Mouse (Mus musculus) CH12.LX (cell line): ENCODE measurements around the gene Miox. TPM values are rescaled to one million over a fixed set of nuclear protein-coding genes. Genes with fewer than 3 reads are reported as not detected.

Source experiments
- DNase-seq: peaks from one replicate; pipeline ENCODE4 v3.0.0-alpha.2; 2013; ENCODE audit errors: extremely low read depth
- H3K27ac ChIP-seq: 2 replicates; pipeline ENCODE4 v1.5.1; 2012; ENCODE audit warnings: low read depth, mild to moderate bottlenecking, control low read depth, moderate library complexity; ENCODE audit not compliant: insufficient read depth
- H3K27me3 ChIP-seq: replicated peaks from 2 replicates; pipeline ENCODE3; 2012; ENCODE audit warnings: inconsistent platforms
- H3K36me3 ChIP-seq, 2 experiments: replicated peaks in 1 of 2; 2 replicates each; pipeline versions ENCODE3 to v1.6.1; 2012; ENCODE audit warnings: inconsistent platforms in 1 of 2, low read length in 1 of 2, mild to moderate bottlenecking in 1 of 2, mixed read lengths in 1 of 2, moderate library complexity in 1 of 2; ENCODE audit not compliant: control insufficient read depth in 1 of 2, insufficient read depth in 1 of 2
- H3K4me1 ChIP-seq, 2 experiments: 2 replicates each; pipeline ENCODE4 v1.6.1; 2012; ENCODE audit warnings: inconsistent platforms in 1 of 2, moderate library complexity in 1 of 2; ENCODE audit not compliant: insufficient read depth in 2 of 2, control insufficient read depth in 1 of 2
- H3K4me2 ChIP-seq: 2 replicates; pipeline ENCODE4 v1.6.1; 2012; ENCODE audit warnings: low read depth, mild to moderate bottlenecking, control low read depth; ENCODE audit not compliant: poor library complexity, insufficient read depth, severe bottlenecking
- H3K4me3 ChIP-seq, 3 experiments: fragments of 150-350 bp in 1 of 3; sonication (generic) in 1 of 3; replicated peaks in 1 of 3; 2 replicates each; pipeline versions ENCODE3 to v1.5.1; 2011 to 2012; ENCODE audit warnings: low read depth in 2 of 3, low read length in 2 of 3, mild to moderate bottlenecking in 2 of 3, moderate library complexity in 2 of 3, control low read depth in 1 of 3, improper control_type of control experiment in 1 of 3, inconsistent platforms in 1 of 3, mixed read lengths in 1 of 3; ENCODE audit not compliant: poor library complexity in 1 of 3
- H3K79me2 ChIP-seq: replicated peaks from 2 replicates; pipeline ENCODE4 v1.6.1; 2012; ENCODE audit warnings: mild to moderate bottlenecking, moderate library complexity; ENCODE audit not compliant: control insufficient read depth, poor library complexity, insufficient read depth, severe bottlenecking; ENCODE audit errors: extremely low read depth
- H3K9ac ChIP-seq: 2 replicates; pipeline ENCODE4 v1.6.1; 2012; ENCODE audit warnings: low read depth, mild to moderate bottlenecking, control low read depth, moderate library complexity; ENCODE audit not compliant: insufficient read depth
- H3K9me3 ChIP-seq: replicated peaks from 2 replicates; pipeline ENCODE3; 2012; ENCODE audit warnings: low read length, inconsistent platforms, mixed read lengths
- BHLHE40 ChIP-seq: IDR thresholded peaks from 2 replicates; pipeline ENCODE4 v1.6.1; 2011; ENCODE audit warnings: mild to moderate bottlenecking, low read depth, low read length, improper control_type of control experiment
- CHD1 ChIP-seq: IDR thresholded peaks from 2 replicates; pipeline ENCODE4 v1.6.1; 2012; ENCODE audit warnings: low read depth, low read length, improper control_type of control experiment, inconsistent platforms
- CHD2 ChIP-seq: IDR thresholded peaks from 2 replicates; pipeline ENCODE4 v1.6.1; 2011; ENCODE audit warnings: low read length, improper control_type of control experiment
- ELF1 ChIP-seq: IDR thresholded peaks from 2 replicates; pipeline ENCODE4 v1.6.1; 2014; ENCODE audit warnings: low read depth, mild to moderate bottlenecking, inconsistent platforms, low read length, improper control_type of control experiment
- ETS1 ChIP-seq: conservative IDR thresholded peaks from 2 replicates; pipeline ENCODE4 v1.6.1; 2012; ENCODE audit warnings: low read depth, mild to moderate bottlenecking, inconsistent platforms, low read length, improper control_type of control experiment, moderate library complexity
- GABPA ChIP-seq: IDR thresholded peaks from 2 replicates; pipeline ENCODE4 v1.6.1; 2012; ENCODE audit warnings: low read depth, low read length, improper control_type of control experiment, inconsistent platforms; ENCODE audit not compliant: insufficient replicate concordance
- HCFC1 ChIP-seq: IDR thresholded peaks from 2 replicates; pipeline ENCODE4 v1.6.1; 2012; ENCODE audit warnings: low read depth, mild to moderate bottlenecking, inconsistent platforms, low read length, improper control_type of control experiment
- JUND ChIP-seq: conservative IDR thresholded peaks from 2 replicates; pipeline ENCODE4 v1.6.1; 2011; ENCODE audit warnings: low read depth, low read length, improper control_type of control experiment
- MYC ChIP-seq: IDR thresholded peaks from 2 replicates; pipeline ENCODE4 v1.6.1; 2011; ENCODE audit warnings: low read depth, mild to moderate bottlenecking, improper control_type of control experiment, low read length
- NELFE ChIP-seq: IDR thresholded peaks from 2 replicates; pipeline ENCODE4 v1.6.1; 2011; ENCODE audit warnings: low read depth, low read length, improper control_type of control experiment
- PAX5 ChIP-seq: IDR thresholded peaks from 2 replicates; pipeline ENCODE4 v1.6.1; 2012; ENCODE audit warnings: low read length, inconsistent platforms, mixed read lengths
- POLR2A ChIP-seq: IDR thresholded peaks from 2 replicates; pipeline ENCODE4 v1.6.1; 2011; ENCODE audit warnings: low read depth, mild to moderate bottlenecking, improper control_type of control experiment, low read length
- POLR2AphosphoS2 ChIP-seq: IDR thresholded peaks from 2 replicates; pipeline ENCODE4 v1.6.1; 2011; ENCODE audit warnings: low read depth, low read length, improper control_type of control experiment
- RCOR1 ChIP-seq: conservative IDR thresholded peaks from 2 replicates; pipeline ENCODE4 v1.6.1; 2012; ENCODE audit warnings: low read depth, mild to moderate bottlenecking, inconsistent platforms, low read length, improper control_type of control experiment
- TCF12 ChIP-seq: IDR thresholded peaks from 2 replicates; pipeline ENCODE4 v1.6.1; 2014; ENCODE audit warnings: low read depth, mild to moderate bottlenecking, inconsistent platforms, low read length, improper control_type of control experiment
- USF1 ChIP-seq: IDR thresholded peaks from 2 replicates; pipeline ENCODE4 v1.6.1; 2014; ENCODE audit warnings: low read depth, mild to moderate bottlenecking, inconsistent platforms, low read length, improper control_type of control experiment
- USF2 ChIP-seq: conservative IDR thresholded peaks from 2 replicates; pipeline ENCODE4 v1.6.1; 2011; ENCODE audit warnings: low read depth, low read length, improper control_type of control experiment
- ZKSCAN1 ChIP-seq: IDR thresholded peaks from 2 replicates; pipeline ENCODE4 v1.6.1; 2012; ENCODE audit warnings: low read depth, inconsistent platforms, low read length, improper control_type of control experiment, borderline replicate concordance
- ZMIZ1 ChIP-seq: IDR thresholded peaks from 2 replicates; pipeline ENCODE4 v1.6.1; 2012; ENCODE audit warnings: low read depth, mild to moderate bottlenecking, inconsistent platforms, low read length, improper control_type of control experiment
- dilution Hi-C: fragments of 300-500 bp; cut with MboI; formaldehyde crosslinking; loops from 2 replicates; pipeline ENCODE4 v1.14.3; 2020; ENCODE audit warnings: low sequenced_read_pairs; ENCODE audit not compliant: extremely low pct_unique_long_range_greater_than_20kb, extremely low pct_ligation_motif_present
- in situ Hi-C: fragments of 300-500 bp; cut with MboI; formaldehyde crosslinking; loops from 3 replicates; pipeline ENCODE4 v1.14.3; 2019; ENCODE audit warnings: low sequenced_read_pairs, low pct_ligation_motif_present, low pct_unique_long_range_greater_than_20kb, mixed read lengths
- polyA plus RNA-seq: library from polyadenylated mRNA; unstranded; fragments of >175 nt; gene quantifications from 2 replicates; pipeline ENCODE4 v1.2.1, GENCODE M21; 2012; ENCODE audit warnings: low read depth; ENCODE audit not compliant: insufficient read length
- total RNA-seq, 2 experiments: library from RNA; depleted of rRNA; stranded (reverse); fragments of 300-350 nt in 1 of 2; fragments of >200 nt in 1 of 2; gene quantifications; 2 replicates each; pipeline ENCODE4 v1.2.3; 2012 to 2014

Gene Miox
- total and polyA plus RNA-seq, 3 experiments, result not detected

GRCm38 (mm10) chr15:89350447-89350846 lies 16.2 kb downstream of the Miox start:
- Histone ChIP-seq H3K79me2 (peaks cover 8% of the 10 kb centered on the region), H3K27ac (no peak overlapping the region), H3K27me3 (no peaks in the 10 kb centered on the region), H3K9ac (no peak overlapping the region), H3K36me3 (peaks cover 32 to 56% of the 10 kb centered on the region in 2 experiments), H3K4me3 (no peak overlapping the region), H3K4me2 (no peak overlapping the region), H3K4me1 (peaks cover 10 to 12% of the 10 kb centered on the region in 2 experiments), H3K9me3 (no peaks in the 10 kb centered on the region)
- DNase-seq, result no peak
- in situ Hi-C loops (loop anchor here (25.0 kb wide), 1 partner anchor 238 kb away; the partner anchor contains the start of gene Tubgcp6), dilution Hi-C loops (no loop called here)
- no peak for TF ChIP-seq CHD1
- TF ChIP-seq ELF1, result no peak
- TF ChIP-seq RCOR1, result no peak
- no peak for TF ChIP-seq TCF12
- no peak for TF ChIP-seq USF1
- no peak for TF ChIP-seq PAX5
- no peak for TF ChIP-seq CHD2
- TF ChIP-seq JUND, result no peak
- no peak for TF ChIP-seq BHLHE40
- TF ChIP-seq ZKSCAN1, result no peak
- no peak for TF ChIP-seq ETS1
- no peak for TF ChIP-seq GABPA
- no peak for TF ChIP-seq MYC
- no peak for TF ChIP-seq POLR2A
- no peak for TF ChIP-seq HCFC1

- in situ Hi-C loops, result loop anchor here (25.0 kb wide), 1 partner anchor 239 kb away; the partner anchor contains the start of gene Tubgcp6
- no peaks in the 10 kb centered on the region for H3K9me3 ChIP-seq
- H3K36me3 ChIP-seq, result peaks cover 32 to 56% of the 10 kb centered on the region in 2 experiments
- no peak overlapping the region for H3K4me3 ChIP-seq
- H3K9ac ChIP-seq, result no peak overlapping the region
- no peak overlapping the region for H3K4me2 ChIP-seq
- peaks cover 10 to 12% of the 10 kb centered on the region in 2 experiments for H3K4me1 ChIP-seq
- no peaks in the 10 kb centered on the region for H3K27me3 ChIP-seq
- H3K79me2 ChIP-seq, result peaks cover 14% of the 10 kb centered on the region
- TF ChIP-seq POLR2AphosphoS2 (no peak), USF2 (no peak), CHD1 (no peak), JUND (no peak), GABPA (no peak), NELFE (no peak), ZMIZ1 (no peak)
- TF ChIP-seq, all 38 proteins: peak for 0
- H3K27ac ChIP-seq, result no peak overlapping the region
- dilution Hi-C loops, result no loop called here
- DNase-seq, result no peak
These were observed 17.1 kb downstream of the Miox start for GRCm38 (mm10) chr15:89351302-89351701.
